Mouse (Mus musculus): ENCODE data around the gene Klhdc2. TPM values are rescaled to one million over a fixed set of nuclear protein-coding genes. Genes with fewer than 3 reads are reported as not detected.

Gene Klhdc2
- polyA plus RNA-seq, 1 experiment from 2014 or later: 87.2 TPM

- Histone ChIP-seq H3K9me3 (replicated peaks; ENCODE audit: control insufficient read depth, low read length) (no peaks in the 10 kb centered on the region), H3K4me3 (replicated peaks; ENCODE audit: low read length) (peak overlapping the region; percentile 82), H3K9ac (ENCODE audit: low read length) (peak overlapping the region; percentile 92), H3K4me1 (ENCODE audit: control insufficient read depth, insufficient read depth, low read length) (peaks cover 21% of the 10 kb centered on the region), H3K27ac (ENCODE audit: low read length) (peak overlapping the region; percentile 94), H3K36me3 (ENCODE audit: control insufficient read depth, insufficient read depth, low read length) (peaks cover 6% of the 10 kb centered on the region; the same call in 1 of the 2 replicates), H3K27me3 (ENCODE audit: control insufficient read depth, insufficient read depth, low read length) (no peaks in the 10 kb centered on the region), H3K4me2 (ENCODE audit: low read depth, low read length) (peak overlapping the region; percentile 81)
- no peak for ATAC-seq (ENCODE audit: insufficient read depth, low FRiP score)
- WGBS: 14% methylated on average over 20 of the region's 20 CpGs
Measured at GRCm38 (mm10) chr12:69297411-69298150, 1.1 kb downstream of the Klhdc2 start.

- no peak overlapping the region for H3K27ac ChIP-seq (ENCODE audit: low read length)
- H3K9me3 ChIP-seq (replicated peaks; ENCODE audit: control insufficient read depth, low read length): no peaks in the 10 kb centered on the region
- H3K27me3 ChIP-seq (ENCODE audit: control insufficient read depth, insufficient read depth, low read length): no peaks in the 10 kb centered on the region
- H3K36me3 ChIP-seq (ENCODE audit: control insufficient read depth, insufficient read depth, low read length): peaks cover 10% of the 10 kb centered on the region; the same call in 1 of the 2 replicates
- peaks cover 21% of the 10 kb centered on the region for H3K4me1 ChIP-seq (ENCODE audit: control insufficient read depth, insufficient read depth, low read length)
- no peak overlapping the region for H3K4me3 ChIP-seq (replicated peaks; ENCODE audit: low read length)
- WGBS: 89% methylated on average over 4 of the region's 4 CpGs
- peak overlapping the region; percentile 81; the same call in 1 of the 2 replicates for H3K4me2 ChIP-seq (ENCODE audit: low read depth, low read length)
- H3K9ac ChIP-seq (ENCODE audit: low read length): no peak overlapping the region; the same call in 1 of the 2 replicates
- no peak for ATAC-seq (ENCODE audit: insufficient read depth, low FRiP score)
Measured at GRCm38 (mm10) chr12:69298281-69298680, 1.8 kb downstream of the Klhdc2 start.

- Histone ChIP-seq H3K27ac (ENCODE audit: low read length) (no peak overlapping the region), H3K4me3 (replicated peaks; ENCODE audit: low read length) (no peak overlapping the region), H3K9me3 (replicated peaks; ENCODE audit: control insufficient read depth, low read length) (no peaks in the 10 kb centered on the region), H3K4me1 (ENCODE audit: control insufficient read depth, insufficient read depth, low read length) (peaks cover 21% of the 10 kb centered on the region), H3K4me2 (ENCODE audit: low read depth, low read length) (no peak overlapping the region), H3K36me3 (ENCODE audit: control insufficient read depth, insufficient read depth, low read length) (peaks cover 13% of the 10 kb centered on the region; the same call in 1 of the 2 replicates), H3K27me3 (ENCODE audit: control insufficient read depth, insufficient read depth, low read length) (no peaks in the 10 kb centered on the region), H3K9ac (ENCODE audit: low read length) (no peak overlapping the region)
- ATAC-seq (ENCODE audit: insufficient read depth, low FRiP score): no peak
- 54% methylated on average over 12 of the region's 12 CpGs for WGBS
Measured at GRCm38 (mm10) chr12:69299231-69299630, 2.8 kb downstream of the Klhdc2 start.

- Histone ChIP-seq H3K27me3 (ENCODE audit: control insufficient read depth, insufficient read depth, low read length) (no peaks in the 10 kb centered on the region), H3K4me1 (ENCODE audit: control insufficient read depth, insufficient read depth, low read length) (peaks cover 21% of the 10 kb centered on the region), H3K36me3 (ENCODE audit: control insufficient read depth, insufficient read depth, low read length) (peaks cover 14% of the 10 kb centered on the region; the same call in 1 of the 2 replicates), H3K27ac (ENCODE audit: low read length) (no peak overlapping the region), H3K4me2 (ENCODE audit: low read depth, low read length) (no peak overlapping the region), H3K9ac (ENCODE audit: low read length) (no peak overlapping the region), H3K9me3 (replicated peaks; ENCODE audit: control insufficient read depth, low read length) (no peaks in the 10 kb centered on the region), H3K4me3 (replicated peaks; ENCODE audit: low read length) (no peak overlapping the region)
- ATAC-seq (ENCODE audit: insufficient read depth, low FRiP score): no peak
- 89% methylated on average over 3 of the region's 3 CpGs for WGBS
Measured at GRCm38 (mm10) chr12:69299831-69300230, 3.4 kb downstream of the Klhdc2 start.

- Histone ChIP-seq H3K27ac (ENCODE audit: low read length) (no peak overlapping the region), H3K9me3 (replicated peaks; ENCODE audit: control insufficient read depth, low read length) (no peaks in the 10 kb centered on the region), H3K4me2 (ENCODE audit: low read depth, low read length) (no peak overlapping the region), H3K4me1 (ENCODE audit: control insufficient read depth, insufficient read depth, low read length) (peaks cover 21% of the 10 kb centered on the region), H3K4me3 (replicated peaks; ENCODE audit: low read length) (no peak overlapping the region), H3K36me3 (ENCODE audit: control insufficient read depth, insufficient read depth, low read length) (peaks cover 19% of the 10 kb centered on the region), H3K27me3 (ENCODE audit: control insufficient read depth, insufficient read depth, low read length) (no peaks in the 10 kb centered on the region), H3K9ac (ENCODE audit: low read length) (no peak overlapping the region)
- 90% methylated on average over 2 of the region's 2 CpGs for WGBS
- ATAC-seq (ENCODE audit: insufficient read depth, low FRiP score): no peak
Measured at GRCm38 (mm10) chr12:69300391-69300790, 3.9 kb downstream of the Klhdc2 start.

- 92% methylated on average over 12 of the region's 12 CpGs for WGBS
- Histone ChIP-seq H3K27me3 (ENCODE audit: control insufficient read depth, insufficient read depth, low read length) (no peaks in the 10 kb centered on the region), H3K4me2 (ENCODE audit: low read depth, low read length) (no peak overlapping the region), H3K4me1 (ENCODE audit: control insufficient read depth, insufficient read depth, low read length) (peaks cover 18% of the 10 kb centered on the region), H3K9ac (ENCODE audit: low read length) (no peak overlapping the region), H3K36me3 (ENCODE audit: control insufficient read depth, insufficient read depth, low read length) (peaks cover 27% of the 10 kb centered on the region), H3K4me3 (replicated peaks; ENCODE audit: low read length) (no peak overlapping the region), H3K27ac (ENCODE audit: low read length) (no peak overlapping the region), H3K9me3 (replicated peaks; ENCODE audit: control insufficient read depth, low read length) (no peaks in the 10 kb centered on the region)
- no peak for ATAC-seq (ENCODE audit: insufficient read depth, low FRiP score)
Measured at GRCm38 (mm10) chr12:69302171-69302570, 5.7 kb downstream of the Klhdc2 start.

GRCm38 (mm10) chr12:69304051-69304450 is 7.6 kb downstream of the Klhdc2 start:
- H3K36me3 ChIP-seq (ENCODE audit: control insufficient read depth, insufficient read depth, low read length): peaks cover 34% of the 10 kb centered on the region
- 86% methylated on average over 2 of the region's 2 CpGs for WGBS
- H3K27me3 ChIP-seq (ENCODE audit: control insufficient read depth, insufficient read depth, low read length): no peaks in the 10 kb centered on the region
- no peak overlapping the region for H3K27ac ChIP-seq (ENCODE audit: low read length)
- no peak for ATAC-seq (ENCODE audit: insufficient read depth, low FRiP score)
- no peaks in the 10 kb centered on the region for H3K9me3 ChIP-seq (replicated peaks; ENCODE audit: control insufficient read depth, low read length)
- no peak overlapping the region for H3K4me3 ChIP-seq (replicated peaks; ENCODE audit: low read length)
- H3K4me2 ChIP-seq (ENCODE audit: low read depth, low read length): no peak overlapping the region
- no peak overlapping the region for H3K9ac ChIP-seq (ENCODE audit: low read length)
- H3K4me1 ChIP-seq (ENCODE audit: control insufficient read depth, insufficient read depth, low read length): peaks cover 5% of the 10 kb centered on the region

- ATAC-seq (ENCODE audit: insufficient read depth, low FRiP score): no peak
- H3K9me3 ChIP-seq (replicated peaks; ENCODE audit: control insufficient read depth, low read length): no peaks in the 10 kb centered on the region
- no peaks in the 10 kb centered on the region for H3K27me3 ChIP-seq (ENCODE audit: control insufficient read depth, insufficient read depth, low read length)
- H3K4me2 ChIP-seq (ENCODE audit: low read depth, low read length): no peak overlapping the region
- no peak overlapping the region for H3K4me3 ChIP-seq (replicated peaks; ENCODE audit: low read length)
- 97% methylated on average over 7 of the region's 7 CpGs for WGBS
- peaks cover 54% of the 10 kb centered on the region for H3K36me3 ChIP-seq (ENCODE audit: control insufficient read depth, insufficient read depth, low read length)
- H3K4me1 ChIP-seq (ENCODE audit: control insufficient read depth, insufficient read depth, low read length): no peaks in the 10 kb centered on the region
- H3K27ac ChIP-seq (ENCODE audit: low read length): no peak overlapping the region
- no peak overlapping the region for H3K9ac ChIP-seq (ENCODE audit: low read length)
Measured at GRCm38 (mm10) chr12:69306333-69306732, 9.9 kb downstream of the Klhdc2 start.

GRCm38 (mm10) chr12:69309659-69310058 is 13.2 kb downstream of the Klhdc2 start:
- Histone ChIP-seq H3K9me3 (replicated peaks; ENCODE audit: control insufficient read depth, low read length) (no peaks in the 10 kb centered on the region), H3K4me1 (ENCODE audit: control insufficient read depth, insufficient read depth, low read length) (no peaks in the 10 kb centered on the region), H3K27ac (ENCODE audit: low read length) (no peak overlapping the region), H3K9ac (ENCODE audit: low read length) (no peak overlapping the region), H3K4me2 (ENCODE audit: low read depth, low read length) (no peak overlapping the region), H3K4me3 (replicated peaks; ENCODE audit: low read length) (no peak overlapping the region), H3K36me3 (ENCODE audit: control insufficient read depth, insufficient read depth, low read length) (peaks cover 45% of the 10 kb centered on the region), H3K27me3 (ENCODE audit: control insufficient read depth, insufficient read depth, low read length) (no peaks in the 10 kb centered on the region)
- 94% methylated on average over 4 of the region's 4 CpGs for WGBS
- no peak for ATAC-seq (ENCODE audit: insufficient read depth, low FRiP score)

All from stomach, embryonic 16.5 days (tissue).